Mouse (Mus musculus) forelimb bud, embryonic 11.5 days (tissue): ENCODE measurements around the gene Kcnj11.

Experiments used
- DNase-seq: peaks from one replicate; pipeline ENCODE4 v3.0.0-alpha.2; 2012; ENCODE audit warnings: low read depth, low spot score

Kcnj11 gene

GRCm38 (mm10) chr7:46100563-46100962 is at the start of gene Kcnj11:
Kcnj11 (minus strand) TSS chr7:46100764.
- DNase-seq = peak; percentile 80

GRCm38 (mm10) chr7:46147417-46147816 is 46.9 kb upstream of the Kcnj11 start:
- DNase-seq = no peak

GRCm38 (mm10) chr7:46146675-46147308 is 46.2 kb upstream of the Kcnj11 start:
- no peak for DNase-seq

GRCm38 (mm10) chr7:46144061-46144460 is 43.5 kb upstream of the Kcnj11 start:
- no peak for DNase-seq

- DNase-seq = peak; percentile 58
Measured at GRCm38 (mm10) chr7:46138329-46138930, 37.9 kb upstream of the Kcnj11 start.

- no peak for DNase-seq
Measured at GRCm38 (mm10) chr7:46133858-46134257, 33.3 kb upstream of the Kcnj11 start.

GRCm38 (mm10) chr7:46132229-46132628 is 31.7 kb upstream of the Kcnj11 start:
- no peak for DNase-seq

GRCm38 (mm10) chr7:46131806-46132205 is 31.2 kb upstream of the Kcnj11 start:
- DNase-seq = no peak

GRCm38 (mm10) chr7:46131266-46131665 is 30.7 kb upstream of the Kcnj11 start:
- no peak for DNase-seq

- no peak for DNase-seq
Measured at GRCm38 (mm10) chr7:46130723-46131122, 30.2 kb upstream of the Kcnj11 start.

GRCm38 (mm10) chr7:46129463-46130179 is 29.1 kb upstream of the Kcnj11 start:
- no peak for DNase-seq

GRCm38 (mm10) chr7:46128196-46128595 is 27.6 kb upstream of the Kcnj11 start:
- DNase-seq = no peak

- no peak for DNase-seq
Measured at GRCm38 (mm10) chr7:46125340-46125739, 24.8 kb upstream of the Kcnj11 start.

- DNase-seq = no peak
Measured at GRCm38 (mm10) chr7:46124460-46124859, 23.9 kb upstream of the Kcnj11 start.

GRCm38 (mm10) chr7:46122964-46123363 is 22.4 kb upstream of the Kcnj11 start:
- no peak for DNase-seq

- DNase-seq = no peak
Measured at GRCm38 (mm10) chr7:46117035-46117434, 16.5 kb upstream of the Kcnj11 start.

GRCm38 (mm10) chr7:46116118-46116581 is 15.6 kb upstream of the Kcnj11 start:
- no peak for DNase-seq

- peak; percentile 42 for DNase-seq
Measured at GRCm38 (mm10) chr7:46113435-46113834, 12.9 kb upstream of the Kcnj11 start.

- no peak for DNase-seq
Measured at GRCm38 (mm10) chr7:46111938-46112337, 11.4 kb upstream of the Kcnj11 start.

- DNase-seq = no peak
Measured at GRCm38 (mm10) chr7:46111212-46111817, 10.8 kb upstream of the Kcnj11 start.

- DNase-seq = no peak
Measured at GRCm38 (mm10) chr7:46110079-46110478, 9.5 kb upstream of the Kcnj11 start.

GRCm38 (mm10) chr7:46105484-46105883 is 4.9 kb upstream of the Kcnj11 start:
- no peak for DNase-seq
